Mouse (Mus musculus) CH12.LX (cell line): ENCODE results near the gene Grin2c. TPM values are rescaled to one million over a fixed set of nuclear protein-coding genes. Genes with fewer than 3 reads are reported as not detected.

Experiments
- DNase-seq: peaks from one replicate; pipeline ENCODE4 v3.0.0-alpha.2; 2013; ENCODE audit errors: extremely low read depth
- H3K27ac ChIP-seq: 2 replicates; pipeline ENCODE4 v1.5.1; 2012; ENCODE audit warnings: low read depth, mild to moderate bottlenecking, control low read depth, moderate library complexity; ENCODE audit not compliant: insufficient read depth
- H3K27me3 ChIP-seq: replicated peaks from 2 replicates; pipeline ENCODE3; 2012; ENCODE audit warnings: inconsistent platforms
- H3K36me3 ChIP-seq, 2 experiments: replicated peaks in 1 of 2; 2 replicates each; pipeline versions ENCODE3 to v1.6.1; 2012; ENCODE audit warnings: inconsistent platforms in 1 of 2, low read length in 1 of 2, mild to moderate bottlenecking in 1 of 2, mixed read lengths in 1 of 2, moderate library complexity in 1 of 2; ENCODE audit not compliant: control insufficient read depth in 1 of 2, insufficient read depth in 1 of 2
- H3K4me1 ChIP-seq, 2 experiments: 2 replicates each; pipeline ENCODE4 v1.6.1; 2012; ENCODE audit warnings: inconsistent platforms in 1 of 2, moderate library complexity in 1 of 2; ENCODE audit not compliant: insufficient read depth in 2 of 2, control insufficient read depth in 1 of 2
- H3K4me2 ChIP-seq: 2 replicates; pipeline ENCODE4 v1.6.1; 2012; ENCODE audit warnings: low read depth, mild to moderate bottlenecking, control low read depth; ENCODE audit not compliant: poor library complexity, insufficient read depth, severe bottlenecking
- H3K4me3 ChIP-seq, 3 experiments: fragments of 150-350 bp in 1 of 3; sonication (generic) in 1 of 3; replicated peaks in 1 of 3; 2 replicates each; pipeline versions ENCODE3 to v1.5.1; 2011 to 2012; ENCODE audit warnings: low read depth in 2 of 3, low read length in 2 of 3, mild to moderate bottlenecking in 2 of 3, moderate library complexity in 2 of 3, control low read depth in 1 of 3, improper control_type of control experiment in 1 of 3, inconsistent platforms in 1 of 3, mixed read lengths in 1 of 3; ENCODE audit not compliant: poor library complexity in 1 of 3
- H3K79me2 ChIP-seq: replicated peaks from 2 replicates; pipeline ENCODE4 v1.6.1; 2012; ENCODE audit warnings: mild to moderate bottlenecking, moderate library complexity; ENCODE audit not compliant: control insufficient read depth, poor library complexity, insufficient read depth, severe bottlenecking; ENCODE audit errors: extremely low read depth
- H3K9ac ChIP-seq: 2 replicates; pipeline ENCODE4 v1.6.1; 2012; ENCODE audit warnings: low read depth, mild to moderate bottlenecking, control low read depth, moderate library complexity; ENCODE audit not compliant: insufficient read depth
- H3K9me3 ChIP-seq: replicated peaks from 2 replicates; pipeline ENCODE3; 2012; ENCODE audit warnings: low read length, inconsistent platforms, mixed read lengths
- BHLHE40 ChIP-seq: IDR thresholded peaks from 2 replicates; pipeline ENCODE4 v1.6.1; 2011; ENCODE audit warnings: mild to moderate bottlenecking, low read depth, low read length, improper control_type of control experiment
- CHD1 ChIP-seq: IDR thresholded peaks from 2 replicates; pipeline ENCODE4 v1.6.1; 2012; ENCODE audit warnings: low read depth, low read length, improper control_type of control experiment, inconsistent platforms
- CHD2 ChIP-seq: IDR thresholded peaks from 2 replicates; pipeline ENCODE4 v1.6.1; 2011; ENCODE audit warnings: low read length, improper control_type of control experiment
- CTCF ChIP-seq, 2 experiments: IDR thresholded peaks in 1 of 2; conservative IDR thresholded peaks in 1 of 2; 2 replicates each; pipeline ENCODE4 v1.5.1; 2011 to 2012; ENCODE audit warnings: low read depth in 2 of 2, low read length in 2 of 2, improper control_type of control experiment in 1 of 2, inconsistent platforms in 1 of 2, mild to moderate bottlenecking in 1 of 2, moderate library complexity in 1 of 2
- E2F4 ChIP-seq: IDR thresholded peaks from 2 replicates; pipeline ENCODE4 v1.6.1; 2011; ENCODE audit warnings: low read depth, low read length, improper control_type of control experiment; ENCODE audit not compliant: insufficient replicate concordance
- EP300 ChIP-seq: IDR thresholded peaks from 2 replicates; pipeline ENCODE4 v1.6.1; 2011; ENCODE audit warnings: low read length, improper control_type of control experiment
- ETS1 ChIP-seq: conservative IDR thresholded peaks from 2 replicates; pipeline ENCODE4 v1.6.1; 2012; ENCODE audit warnings: low read depth, mild to moderate bottlenecking, inconsistent platforms, low read length, improper control_type of control experiment, moderate library complexity
- GABPA ChIP-seq: IDR thresholded peaks from 2 replicates; pipeline ENCODE4 v1.6.1; 2012; ENCODE audit warnings: low read depth, low read length, improper control_type of control experiment, inconsistent platforms; ENCODE audit not compliant: insufficient replicate concordance
- HCFC1 ChIP-seq: IDR thresholded peaks from 2 replicates; pipeline ENCODE4 v1.6.1; 2012; ENCODE audit warnings: low read depth, mild to moderate bottlenecking, inconsistent platforms, low read length, improper control_type of control experiment
- IRF4 ChIP-seq: IDR thresholded peaks from 2 replicates; pipeline ENCODE4 v1.6.1; 2014; ENCODE audit warnings: low read depth, mild to moderate bottlenecking, inconsistent platforms, low read length, improper control_type of control experiment
- JUN ChIP-seq: IDR thresholded peaks from 2 replicates; pipeline ENCODE4 v1.6.1; 2011; ENCODE audit warnings: low read depth, mild to moderate bottlenecking, low read length, improper control_type of control experiment, moderate library complexity; ENCODE audit not compliant: insufficient read depth
- JUND ChIP-seq: conservative IDR thresholded peaks from 2 replicates; pipeline ENCODE4 v1.6.1; 2011; ENCODE audit warnings: low read depth, low read length, improper control_type of control experiment
- KAT2A ChIP-seq: IDR thresholded peaks from 2 replicates; pipeline ENCODE4 v1.6.1; 2012; ENCODE audit warnings: low read length, improper control_type of control experiment, inconsistent platforms; ENCODE audit not compliant: insufficient replicate concordance
- MAX ChIP-seq: IDR thresholded peaks from 2 replicates; pipeline ENCODE4 v1.6.1; 2011; ENCODE audit warnings: low read length, improper control_type of control experiment
- MAZ ChIP-seq: IDR thresholded peaks from 2 replicates; pipeline ENCODE4 v1.6.1; 2012; ENCODE audit warnings: low read depth, mild to moderate bottlenecking, inconsistent platforms, low read length, improper control_type of control experiment, moderate library complexity
- MEF2A ChIP-seq: IDR thresholded peaks from 2 replicates; pipeline ENCODE4 v1.6.1; 2014; ENCODE audit warnings: low read depth, mild to moderate bottlenecking, inconsistent platforms, low read length, improper control_type of control experiment, borderline replicate concordance
- MYC ChIP-seq: IDR thresholded peaks from 2 replicates; pipeline ENCODE4 v1.6.1; 2011; ENCODE audit warnings: low read depth, mild to moderate bottlenecking, improper control_type of control experiment, low read length
- NELFE ChIP-seq: IDR thresholded peaks from 2 replicates; pipeline ENCODE4 v1.6.1; 2011; ENCODE audit warnings: low read depth, low read length, improper control_type of control experiment
- NRF1 ChIP-seq: IDR thresholded peaks from 2 replicates; pipeline ENCODE4 v1.6.1; 2014; ENCODE audit warnings: low read depth, mild to moderate bottlenecking, inconsistent platforms, low read length, improper control_type of control experiment, moderate library complexity
- POLR2A ChIP-seq: IDR thresholded peaks from 2 replicates; pipeline ENCODE4 v1.6.1; 2011; ENCODE audit warnings: low read depth, mild to moderate bottlenecking, improper control_type of control experiment, low read length
- POLR2AphosphoS2 ChIP-seq: IDR thresholded peaks from 2 replicates; pipeline ENCODE4 v1.6.1; 2011; ENCODE audit warnings: low read depth, low read length, improper control_type of control experiment
- RAD21 ChIP-seq: IDR thresholded peaks from 2 replicates; pipeline ENCODE4 v1.6.1; 2011; ENCODE audit warnings: low read depth, mild to moderate bottlenecking, low read length, improper control_type of control experiment, moderate library complexity
- RCOR1 ChIP-seq: conservative IDR thresholded peaks from 2 replicates; pipeline ENCODE4 v1.6.1; 2012; ENCODE audit warnings: low read depth, mild to moderate bottlenecking, inconsistent platforms, low read length, improper control_type of control experiment
- SIN3A ChIP-seq: IDR thresholded peaks from 2 replicates; pipeline ENCODE4 v1.6.1; 2012; ENCODE audit warnings: low read length, improper control_type of control experiment, inconsistent platforms
- SMC3 ChIP-seq: IDR thresholded peaks from 2 replicates; pipeline ENCODE4 v1.6.1; 2011; ENCODE audit warnings: low read depth, low read length, improper control_type of control experiment
- TBP ChIP-seq: conservative IDR thresholded peaks from 2 replicates; pipeline ENCODE4 v1.6.1; 2011; ENCODE audit warnings: low read depth, low read length, improper control_type of control experiment
- UBTF ChIP-seq: IDR thresholded peaks from 2 replicates; pipeline ENCODE4 v1.6.1; 2012; ENCODE audit warnings: low read depth, mild to moderate bottlenecking, inconsistent platforms, low read length, improper control_type of control experiment, moderate library complexity
- USF2 ChIP-seq: conservative IDR thresholded peaks from 2 replicates; pipeline ENCODE4 v1.6.1; 2011; ENCODE audit warnings: low read depth, low read length, improper control_type of control experiment
- ZC3H11A ChIP-seq: IDR thresholded peaks from 2 replicates; pipeline ENCODE4 v1.6.1; 2012; ENCODE audit warnings: low read depth, mild to moderate bottlenecking, inconsistent platforms, low read length, improper control_type of control experiment
- ZMIZ1 ChIP-seq: IDR thresholded peaks from 2 replicates; pipeline ENCODE4 v1.6.1; 2012; ENCODE audit warnings: low read depth, mild to moderate bottlenecking, inconsistent platforms, low read length, improper control_type of control experiment
- ZNF384 ChIP-seq: IDR thresholded peaks from 2 replicates; pipeline ENCODE4 v1.6.1; 2012; ENCODE audit warnings: low read depth, low read length, improper control_type of control experiment, inconsistent platforms
- dilution Hi-C: fragments of 300-500 bp; cut with MboI; formaldehyde crosslinking; loops from 2 replicates; pipeline ENCODE4 v1.14.3; 2020; ENCODE audit warnings: low sequenced_read_pairs; ENCODE audit not compliant: extremely low pct_unique_long_range_greater_than_20kb, extremely low pct_ligation_motif_present
- in situ Hi-C: fragments of 300-500 bp; cut with MboI; formaldehyde crosslinking; loops from 3 replicates; pipeline ENCODE4 v1.14.3; 2019; ENCODE audit warnings: low sequenced_read_pairs, low pct_ligation_motif_present, low pct_unique_long_range_greater_than_20kb, mixed read lengths
- polyA plus RNA-seq: library from polyadenylated mRNA; unstranded; fragments of >175 nt; gene quantifications from 2 replicates; pipeline ENCODE4 v1.2.1, GENCODE M21; 2012; ENCODE audit warnings: low read depth; ENCODE audit not compliant: insufficient read length
- total RNA-seq, 2 experiments: library from RNA; depleted of rRNA; stranded (reverse); fragments of 300-350 nt in 1 of 2; fragments of >200 nt in 1 of 2; gene quantifications; 2 replicates each; pipeline ENCODE4 v1.2.3; 2012 to 2014

Gene Grin2c
- total and polyA plus RNA-seq, 3 experiments, result 0.04 TPM; not detected in 2

DNA sequence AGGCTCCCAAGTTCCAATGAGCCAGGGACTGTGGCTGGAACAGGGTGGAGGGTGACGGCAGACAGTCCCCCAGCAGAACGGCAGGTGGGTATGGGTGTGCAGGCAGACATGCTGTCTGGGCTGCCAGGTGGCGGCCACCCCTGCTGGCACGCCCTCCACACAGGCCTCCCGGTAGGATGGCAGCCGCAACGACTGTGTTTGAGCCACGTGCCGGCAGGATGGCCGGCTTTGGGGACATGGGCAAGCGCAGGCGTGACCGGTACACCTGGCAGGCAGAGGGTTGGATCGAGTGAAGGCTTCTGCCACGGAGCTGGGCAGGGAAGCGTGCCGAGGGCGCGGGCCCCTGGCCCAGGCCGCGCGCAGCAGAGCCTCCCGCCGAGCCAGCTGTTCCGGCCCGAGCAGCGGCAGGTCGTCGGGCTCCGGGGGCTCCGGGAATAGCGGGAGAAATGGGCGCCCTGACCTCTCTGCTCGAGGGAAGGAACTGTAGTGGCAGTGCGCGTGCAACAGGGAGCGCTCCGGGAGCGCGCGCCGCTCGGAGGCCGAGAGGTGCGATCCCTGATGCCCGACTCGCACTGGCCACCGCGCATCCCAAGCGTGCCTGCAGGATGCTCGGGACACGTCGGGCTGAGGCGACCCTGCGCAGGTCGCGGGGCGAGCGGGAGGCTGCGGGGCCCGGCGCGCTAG, 17.2 kb downstream of the Grin2c start:
- no peaks in the 10 kb centered on the region for H3K79me2 ChIP-seq
- H3K27ac ChIP-seq, result no peak overlapping the region
- H3K4me1 ChIP-seq, result peaks cover 24 to 33% of the 10 kb centered on the region in 2 experiments
- peaks cover 10% of the 10 kb centered on the region for H3K9me3 ChIP-seq
- no peak overlapping the region for H3K4me3 ChIP-seq
- H3K4me2 ChIP-seq, result no peak overlapping the region
- in situ Hi-C loops (loop anchor here (5.0 kb wide), 1 partner anchor 58 kb away; no protein-coding TSS in a partner anchor), dilution Hi-C loops (no loop called here)
- no peak for DNase-seq
- H3K36me3 ChIP-seq, result peaks cover 6 to 16% of the 10 kb centered on the region in 2 experiments
- TF ChIP-seq POLR2A (no peak), EP300 (no peak), POLR2AphosphoS2 (no peak), USF2 (no peak), ZMIZ1 (no peak), CHD1 (no peak), ZNF384 (no peak), E2F4 (no peak), ZC3H11A (no peak), CTCF (conservative IDR thresholded peaks at IDR 0.05 in 1 of 2, IDR thresholded peaks at IDR 0.05 in 1 of 2; ENCODE audit: low read depth in 2 of 2, low read length in 2 of 2) (no peak), NELFE (no peak), JUN (no peak), KAT2A (no peak), CHD2 (no peak), SIN3A (no peak)
- H3K27me3 ChIP-seq, result peaks cover 3% of the 10 kb centered on the region
- no peak overlapping the region for H3K9ac ChIP-seq

DNA sequence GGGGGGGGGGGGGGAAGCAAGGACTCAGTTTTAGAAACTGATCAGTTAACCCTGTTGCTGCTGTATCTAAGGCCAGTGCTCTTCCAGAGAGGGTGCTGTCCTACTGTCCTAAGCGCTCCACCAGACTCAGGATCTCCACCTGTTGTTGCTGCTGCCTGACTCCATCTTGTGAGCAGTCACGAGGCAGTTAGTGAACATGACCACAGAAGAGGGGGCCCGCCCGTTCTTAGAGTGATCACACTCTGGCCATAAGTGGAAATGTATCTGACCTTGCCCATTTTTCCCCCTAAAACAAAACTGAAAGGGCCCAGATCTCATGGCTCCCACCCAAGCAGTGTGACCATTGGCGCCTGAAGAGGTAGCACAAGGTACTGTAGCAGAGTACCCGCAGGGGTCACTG, 19.1 kb downstream of the Grin2c start:
- in situ Hi-C loops, result loop anchor here (5.0 kb wide), 1 partner anchor 56 kb away; no protein-coding TSS in a partner anchor
- Histone ChIP-seq H3K4me1 (peaks cover 22 to 33% of the 10 kb centered on the region in 2 experiments), H3K9me3 (peaks cover 10% of the 10 kb centered on the region), H3K4me2 (peak overlapping the region; percentile 68), H3K4me3 (no peak overlapping the region), H3K79me2 (no peaks in the 10 kb centered on the region), H3K9ac (no peak overlapping the region)
- DNase-seq, result no peak
- no peak for TF ChIP-seq RCOR1
- peak; percentile 79; the same call in 1 of the 2 replicates for TF ChIP-seq MAZ
- TF ChIP-seq MYC, result 0 out of 2 replicates have a peak, but pooled peaks have one; percentile 42
- no peak for TF ChIP-seq NRF1
- no peak for TF ChIP-seq POLR2A
- TF ChIP-seq UBTF, result no peak
- TF ChIP-seq GABPA, result no peak
- no peak for TF ChIP-seq USF2
- 0 out of 2 replicates have a peak, but pooled peaks have one; percentile 16 for TF ChIP-seq SIN3A
- no peak for TF ChIP-seq MEF2A
- no peak for TF ChIP-seq KAT2A
- TF ChIP-seq RAD21, result no peak
- no peak for TF ChIP-seq CHD1
- no peak for TF ChIP-seq SMC3
- peak; percentile 66 for TF ChIP-seq BHLHE40
- peak; percentile 49; the same call in 1 of the 2 replicates for TF ChIP-seq MAX
- peak; percentile 8; the same call in 1 of the 2 replicates for TF ChIP-seq IRF4
- peak in 1 of 2 experiments; percentile 15; a peak in 1 of 4 replicates for TF ChIP-seq CTCF (conservative IDR thresholded peaks at IDR 0.05 in 1 of 2, IDR thresholded peaks at IDR 0.05 in 1 of 2; ENCODE audit: low read depth in 2 of 2, low read length in 2 of 2)
- TF ChIP-seq HCFC1, result peak; percentile 28; the same call in 1 of the 2 replicates
- TF ChIP-seq JUND, result no peak
- TF ChIP-seq ETS1, result peak; percentile 39; the same call in 1 of the 2 replicates
- no peak for TF ChIP-seq TBP
- TF ChIP-seq, all 38 proteins: peak for 9
- dilution Hi-C loops, result no loop called here
- Histone ChIP-seq H3K27ac (peak overlapping the region; percentile 33; the same call in 1 of the 2 replicates), H3K27me3 (peaks cover 1% of the 10 kb centered on the region), H3K36me3 (peaks cover 22 to 35% of the 10 kb centered on the region in 2 experiments)
